In genomic region chr8:83900957-83901270, GRCm38 (mm10) we compare ENCODE assay signal across 8 mouse cellular contexts. TPM values are rescaled to one million over a fixed set of nuclear protein-coding genes. Genes with fewer than 3 reads are reported as not detected.
DNase-seq lines count a peak whose midpoint lies in the region; ATAC-seq lines count a peak whose summit lies in the region.

No protein-coding gene starts in this region.

- H3K9ac ChIP-seq in heart, embryonic 14.5 days (ENCODE audit: low read length): peak overlapping the region; percentile 89
- peak overlapping the region; percentile 85 for H3K9ac ChIP-seq in embryonic facial prominence, embryonic 15.5 days
- peak overlapping the region; percentile 99 for H3K9ac ChIP-seq in midbrain, embryonic 13.5 days (replicated peaks)

- peak overlapping the region; percentile 93 to 95 for H3K4me3 ChIP-seq in heart, embryonic 14.5 days (ENCODE audit: control insufficient read depth in 1 of 2, insufficient read depth in 1 of 2, low read depth in 1 of 2, low read length in 2 of 2)
- peak overlapping the region; percentile 91 for H3K4me3 ChIP-seq in embryonic facial prominence, embryonic 15.5 days (replicated peaks)
- peak overlapping the region; percentile 95 for H3K4me3 ChIP-seq in midbrain, embryonic 13.5 days (replicated peaks)

- H3K9me3 ChIP-seq in heart, embryonic 14.5 days (ENCODE audit: control insufficient read depth, low read length): no peaks in the 10 kb centered on the region
- no peaks in the 10 kb centered on the region for H3K9me3 ChIP-seq in embryonic facial prominence, embryonic 15.5 days (replicated peaks)
- H3K9me3 ChIP-seq in midbrain, embryonic 13.5 days: no peaks in the 10 kb centered on the region

- peaks cover 5% of the 10 kb centered on the region for H3K27me3 ChIP-seq in heart, embryonic 14.5 days (ENCODE audit: control insufficient read depth, insufficient read depth, low read length)
- peaks cover 4% of the 10 kb centered on the region; the same call in 1 of the 2 replicates for H3K27me3 ChIP-seq in embryonic facial prominence, embryonic 15.5 days
- peaks cover 7% of the 10 kb centered on the region; the same call in 1 of the 2 replicates for H3K27me3 ChIP-seq in midbrain, embryonic 13.5 days

- peaks cover 41 to 51% of the 10 kb centered on the region in 2 experiments for H3K4me1 ChIP-seq in heart, embryonic 14.5 days (ENCODE audit: control insufficient read depth in 2 of 2, insufficient read depth in 2 of 2, low read length in 2 of 2)
- H3K4me1 ChIP-seq in embryonic facial prominence, embryonic 15.5 days: peaks cover 66% of the 10 kb centered on the region
- H3K4me1 ChIP-seq in midbrain, embryonic 13.5 days (replicated peaks): peaks cover 68% of the 10 kb centered on the region

- under 1% methylated on average over 33 of the region's 40 CpGs for WGBS in heart, embryonic 14.5 days
- 0% methylated on average over 40 of the region's 40 CpGs for WGBS in embryonic facial prominence, embryonic 15.5 days
- WGBS in midbrain, embryonic 13.5 days: 0% methylated on average over 39 of the region's 40 CpGs

- intact Hi-C loops in heart, postnatal 36 days (cut with DNase I): no loop called here

- H3K27ac ChIP-seq in heart, embryonic 14.5 days (replicated peaks in 1 of 2; ENCODE audit: control insufficient read depth in 1 of 2, insufficient read depth in 1 of 2, low read depth in 2 of 2, low read length in 2 of 2): peak overlapping the region in 1 of 2 experiments; percentile 93; a peak in 2 of 4 replicates
- peak overlapping the region; percentile 97 for H3K27ac ChIP-seq in embryonic facial prominence, embryonic 15.5 days (replicated peaks)
- peak overlapping the region; percentile 100 for H3K27ac ChIP-seq in midbrain, embryonic 13.5 days

- no peaks in the 10 kb centered on the region for H3K36me3 ChIP-seq in heart, embryonic 14.5 days (ENCODE audit: control insufficient read depth, insufficient read depth, low read length)
- 0 out of 2 replicates have a peak, but pooled peaks cover 4% of the 10 kb centered on the region for H3K36me3 ChIP-seq in embryonic facial prominence, embryonic 15.5 days
- peaks cover 8% of the 10 kb centered on the region; the same call in 1 of the 2 replicates for H3K36me3 ChIP-seq in midbrain, embryonic 13.5 days

- no peak for ATAC-seq in heart, embryonic 14.5 days (ENCODE audit: insufficient number of reproducible peaks, insufficient read depth, low FRiP score, low read depth)
- ATAC-seq in embryonic facial prominence, embryonic 15.5 days (ENCODE audit: insufficient number of reproducible peaks, low FRiP score, low TSS enrichment, low read depth): no peak
- ATAC-seq in midbrain, embryonic 13.5 days: no peak
- ATAC-seq in monocyte, adult 5-6 weeks (replicated peaks; ENCODE audit: insufficient number of reproducible peaks, low FRiP score, low TSS enrichment, poor library complexity, severe bottlenecking): no peak

- H3K4me2 ChIP-seq in heart, embryonic 14.5 days (ENCODE audit: low read length): peak overlapping the region; percentile 99
- H3K4me2 ChIP-seq in embryonic facial prominence, embryonic 15.5 days (replicated peaks): peak overlapping the region; percentile 85
- peak overlapping the region; percentile 78 for H3K4me2 ChIP-seq in midbrain, embryonic 13.5 days (replicated peaks)

- no peak for DNase-seq in heart, postnatal 36 days
- DNase-seq in MN1 (ENCODE audit: low spot score): peak; percentile 59
- DNase-seq in layer of hippocampus, postnatal 25 days (ENCODE audit: extremely low spot score in 1 of 2, low spot score in 1 of 2): peak; percentile 53 to 64
- DNase-seq in thymus, postnatal 0 days (ENCODE audit: low spot score): peak; percentile 60

RNA-seq across cellular contexts. Expression of gene Adgrl1, which starts 1.0 kb away (rescaled TPM):
- polyA plus RNA-seq in heart, embryonic 14.5 days (2014; fragmentation: Nextera tagmentation; extraction: Ambion mirVana): 10.4 and 13.0 TPM in 2 replicates
- total RNA-seq in heart, postnatal 36 days (2021): 10 to 100 TPM; 13.9 to 15.0 TPM
- polyA plus RNA-seq in embryonic facial prominence, embryonic 15.5 days (2015; fragmentation: Nextera tagmentation; extraction: Ambion mirVana): 22.8 and 23.2 TPM in 2 replicates
- 100 to 1,000 TPM; 315 to 348 TPM for total RNA-seq in layer of hippocampus, postnatal 25 days (2021)
- polyA plus RNA-seq in midbrain, embryonic 13.5 days (2015; fragmentation: Nextera tagmentation; extraction: Ambion mirVana): 45.1 and 46.1 TPM in 2 replicates
- 7.8 and 14.3 TPM in 2 replicates for polyA plus RNA-seq in thymus, postnatal 0 days (2015; fragmentation: Nextera tagmentation; extraction: Ambion mirVana)
- total RNA-seq in monocyte, adult 5-6 weeks (2017): 0.53 to 4.7 TPM (median 1.5 TPM) in 3 replicates

RNA-seq across cellular contexts. Expression of gene Gm10644, which starts 54.1 kb away (rescaled TPM):
- polyA plus RNA-seq in heart, embryonic 14.5 days (2014; fragmentation: Nextera tagmentation; extraction: Ambion mirVana): 0.51 and 0.66 TPM in 2 replicates
- under 1 TPM; 0.92 to 0.95 TPM for total RNA-seq in heart, postnatal 36 days (2021)
- 0.45 and 0.60 TPM in 2 replicates for polyA plus RNA-seq in embryonic facial prominence, embryonic 15.5 days (2015; fragmentation: Nextera tagmentation; extraction: Ambion mirVana)
- under 1 TPM; 0.49 to 0.54 TPM for total RNA-seq in layer of hippocampus, postnatal 25 days (2021)
- 0.70 and 0.94 TPM in 2 replicates for polyA plus RNA-seq in midbrain, embryonic 13.5 days (2015; fragmentation: Nextera tagmentation; extraction: Ambion mirVana)
- 0.10 and 0.18 TPM in 2 replicates for polyA plus RNA-seq in thymus, postnatal 0 days (2015; fragmentation: Nextera tagmentation; extraction: Ambion mirVana)
- total RNA-seq in monocyte, adult 5-6 weeks (2017): 0.10 to 0.58 TPM in 2 of 3 replicates, not detected in the other

RNA-seq across cellular contexts. Expression of gene Asf1b, which starts 54.4 kb away (rescaled TPM):
- polyA plus RNA-seq in heart, embryonic 14.5 days (2014; fragmentation: Nextera tagmentation; extraction: Ambion mirVana): 57.2 and 60.7 TPM in 2 replicates
- total RNA-seq in heart, postnatal 36 days (2021): 1 to 10 TPM; 1.2 to 2.4 TPM
- 56.8 and 57.2 TPM in 2 replicates for polyA plus RNA-seq in embryonic facial prominence, embryonic 15.5 days (2015; fragmentation: Nextera tagmentation; extraction: Ambion mirVana)
- total RNA-seq in layer of hippocampus, postnatal 25 days (2021): 1 to 10 TPM in 1 of 2 experiments, under 1 TPM in 1; 0.39 to 1.2 TPM
- 25.0 and 25.7 TPM in 2 replicates for polyA plus RNA-seq in midbrain, embryonic 13.5 days (2015; fragmentation: Nextera tagmentation; extraction: Ambion mirVana)
- 117 and 135 TPM in 2 replicates for polyA plus RNA-seq in thymus, postnatal 0 days (2015; fragmentation: Nextera tagmentation; extraction: Ambion mirVana)
- 3.5 to 4.9 TPM (median 3.6 TPM) in 3 replicates for total RNA-seq in monocyte, adult 5-6 weeks (2017)

Comparison
In these comparisons a context has a peak if more than half of its experiments do, and no peak if none do; other contexts are left out.
1. DNase-seq: peak in MN1 (single experiment), layer of hippocampus, postnatal 25 days (2 of 2) and thymus, postnatal 0 days (single experiment); none in heart, postnatal 36 days (0 of 2).
2. Peak in every context shown above with its lines, with median percentiles within 50 percentile points of each other: H3K4me2 ChIP-seq, H3K4me3 ChIP-seq and H3K9ac ChIP-seq.